Mouse (Mus musculus): ENCODE results near the gene Irx5.

GRCm38 (mm10) chr8:92364776-92365240, 7.4 kb downstream of the Irx5 start:
- TF ChIP-seq CTCF (IDR thresholded peaks at IDR 0.05; ENCODE audit: low read depth, low read length) (no peak), POLR2A (IDR thresholded peaks at IDR 0.05; ENCODE audit: extremely low read depth, insufficient read depth, low read length) (no peak)
